Mouse (Mus musculus): Measurements from ENCODE around the gene Mcrip1.

Mcrip1 gene

DNA sequence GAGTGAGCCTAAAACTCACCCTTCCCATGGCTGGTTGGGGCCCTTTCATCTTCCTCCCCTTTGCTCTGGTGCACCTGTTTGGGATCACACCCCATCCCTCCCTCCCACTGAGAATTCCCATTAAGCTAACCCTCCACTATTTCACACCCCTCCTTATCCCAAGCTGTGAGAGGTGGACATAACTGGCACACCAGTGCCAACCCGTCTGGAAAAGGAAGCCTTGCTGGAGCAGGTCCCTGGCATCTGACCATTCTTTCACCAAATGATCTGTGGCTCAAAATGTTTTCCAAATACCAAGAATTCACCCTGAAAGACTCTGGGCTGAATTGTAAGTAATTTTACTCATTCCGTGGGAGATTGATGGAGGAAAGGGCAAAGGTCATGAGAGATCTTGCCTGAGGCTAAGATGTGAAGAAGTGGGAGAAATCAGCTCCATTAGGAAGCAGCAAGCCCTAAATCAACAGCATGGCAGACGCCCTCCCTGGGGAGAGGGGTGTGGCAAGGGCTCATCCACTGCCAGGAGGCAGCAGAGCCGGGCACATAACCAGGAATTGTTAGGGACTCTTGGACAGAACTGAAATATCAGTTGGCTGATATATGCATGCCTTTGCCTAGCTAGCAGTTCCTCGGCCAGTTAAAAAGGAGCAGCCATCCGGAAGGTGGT lies 36.6 kb downstream of the Mcrip1 start:
- DNase-seq (ENCODE audit: low read depth) = no peak

DNA sequence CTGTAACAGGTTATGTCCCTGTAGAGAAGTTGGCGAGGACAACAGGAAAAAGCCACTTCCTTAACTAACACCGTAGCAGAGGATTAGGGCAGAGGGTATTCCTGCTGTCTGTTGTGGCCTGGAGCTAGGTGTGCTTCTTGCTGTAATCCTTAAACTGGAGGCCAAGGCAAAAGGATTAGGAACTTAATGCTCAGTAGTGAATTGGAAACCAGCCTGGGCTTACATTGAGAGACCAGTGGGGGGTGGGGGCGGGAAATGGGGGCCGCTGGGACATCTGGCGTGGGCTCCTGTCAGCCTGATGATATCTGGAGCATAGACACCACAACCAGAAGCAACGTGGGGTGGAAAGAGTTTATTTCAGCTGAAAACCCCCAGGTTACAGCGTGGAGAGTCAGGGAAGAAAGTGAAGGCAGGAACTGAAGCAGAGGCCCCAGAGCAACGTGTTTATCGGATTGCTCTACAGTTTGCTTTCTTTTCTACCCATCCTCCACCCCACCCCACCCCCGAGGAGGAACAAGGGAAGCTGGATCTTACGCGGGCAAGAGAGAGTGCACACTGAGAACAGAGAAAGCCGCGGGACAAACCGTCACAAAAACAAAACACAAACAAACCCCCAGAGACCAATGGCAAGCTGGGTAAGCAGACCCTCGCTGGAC lies 39.0 kb downstream of the Mcrip1 start:
- no peak for DNase-seq (ENCODE audit: low read depth)

DNA sequence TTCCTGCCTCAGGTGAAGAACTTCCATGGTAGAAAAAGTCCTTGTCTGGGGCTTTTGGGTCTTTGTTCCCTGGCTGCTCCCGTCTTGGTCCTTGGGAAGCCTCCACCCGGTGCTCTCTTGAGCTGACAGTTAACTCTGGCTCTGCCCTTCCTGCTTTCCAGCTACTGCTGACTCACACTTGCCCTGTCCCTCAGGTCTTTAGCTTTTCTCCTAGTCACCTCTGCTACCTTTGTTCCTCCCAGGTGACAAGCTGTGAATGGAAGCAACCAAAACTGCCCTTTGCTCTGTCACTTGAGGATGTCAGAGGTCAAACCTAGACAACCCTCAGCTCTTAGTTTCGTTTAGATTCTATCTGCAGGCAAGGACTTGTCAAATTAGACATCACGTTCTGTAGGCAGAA lies 39.6 kb downstream of the Mcrip1 start:
- no peak for DNase-seq (ENCODE audit: low read depth)

GRCm38 (mm10) chr11:120508290-120508870 lies 41.1 kb downstream of the Mcrip1 start:
- no peak for DNase-seq (ENCODE audit: low read depth)

- no peak for DNase-seq (ENCODE audit: low read depth)
Observed at GRCm38 (mm10) chr11:120507611-120508289, 41.8 kb downstream of the Mcrip1 start.

GRCm38 (mm10) chr11:120506899-120507298 lies 42.6 kb downstream of the Mcrip1 start:
- no peak for DNase-seq (ENCODE audit: low read depth)

DNA sequence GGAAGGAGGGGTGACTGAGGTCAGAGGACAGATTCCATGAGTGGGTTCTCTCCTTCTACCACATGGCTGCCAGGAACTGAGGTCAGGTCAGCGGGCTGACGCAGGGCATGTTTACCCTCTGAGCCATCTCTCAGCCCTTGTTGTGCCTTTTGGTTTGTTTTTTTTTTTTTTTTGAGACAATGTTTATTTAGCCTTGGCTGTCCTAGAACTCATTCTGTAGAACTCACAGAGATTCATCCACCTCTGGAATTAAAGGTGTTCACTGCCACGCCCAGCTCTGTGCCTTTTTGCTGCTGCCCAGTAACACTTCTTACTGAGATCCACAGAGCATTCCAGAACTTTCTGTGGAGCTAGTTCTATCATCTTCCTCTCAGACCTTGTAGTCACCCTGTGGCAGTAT lies 43.9 kb downstream of the Mcrip1 start:
- no peak for DNase-seq (ENCODE audit: low read depth)

DNA sequence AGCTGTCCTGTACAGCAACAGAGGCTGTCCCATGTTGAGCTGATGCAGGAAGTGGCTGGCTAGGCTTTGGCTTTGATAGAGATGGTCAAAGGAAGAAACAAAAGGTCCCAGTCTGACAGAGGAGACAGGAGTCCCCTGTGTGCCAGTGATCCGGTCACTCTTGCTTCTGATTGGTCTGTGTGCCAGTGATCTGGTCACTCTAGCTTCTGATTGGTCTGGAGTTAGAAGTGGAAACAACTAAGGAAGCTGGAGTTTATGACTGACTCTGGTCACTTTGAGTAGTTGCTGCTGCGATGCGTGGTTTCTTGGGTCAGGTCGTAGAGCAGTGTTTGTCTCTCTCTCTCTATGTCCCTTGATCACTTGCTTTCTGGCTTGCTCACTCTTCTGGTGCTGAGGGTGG lies 47.8 kb downstream of the Mcrip1 start:
- DNase-seq (ENCODE audit: low read depth) = no peak

GRCm38 (mm10) chr11:120501018-120501417 lies 48.5 kb downstream of the Mcrip1 start:
- DNase-seq (ENCODE audit: low read depth) = no peak

DNA sequence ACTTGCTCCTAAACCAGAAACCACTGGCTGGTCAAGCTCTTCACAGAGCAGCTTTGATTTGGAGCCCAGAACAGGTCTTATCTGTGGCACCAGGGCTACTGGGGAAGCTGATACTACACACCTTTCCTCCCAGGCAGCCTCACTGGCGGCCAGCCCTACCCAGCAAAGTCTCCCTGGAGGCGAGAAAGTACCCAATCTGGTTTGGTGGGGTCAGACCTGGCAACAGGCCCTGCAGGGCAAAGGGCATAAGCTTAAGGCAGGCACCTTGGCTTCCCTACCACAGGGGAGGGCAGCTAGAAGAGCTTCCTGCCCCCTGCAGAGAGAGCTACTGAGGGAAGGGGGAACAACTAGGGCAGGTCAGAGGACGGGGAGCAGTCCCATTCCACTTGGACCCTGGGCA lies 49.2 kb downstream of the Mcrip1 start:
- DNase-seq (ENCODE audit: low read depth) = no peak

DNA sequence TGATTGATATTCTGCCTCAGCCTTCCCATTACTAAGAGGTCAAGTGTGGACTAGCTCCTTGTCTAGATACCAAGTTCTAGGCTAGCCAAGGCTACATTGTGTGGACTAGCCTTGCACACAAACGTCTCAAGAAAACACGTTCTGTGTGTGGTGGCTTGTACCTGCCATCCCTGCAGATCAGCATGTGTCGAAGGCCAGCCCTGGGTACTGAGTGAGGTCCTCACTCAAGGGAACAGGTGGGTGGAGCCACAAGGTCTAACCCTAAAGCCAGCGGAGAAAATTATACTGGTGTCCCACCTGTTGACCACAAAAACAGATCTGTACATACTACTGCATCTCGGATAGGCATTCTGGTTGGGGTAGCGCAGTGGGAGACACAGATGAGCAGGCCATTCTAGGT lies 49.6 kb downstream of the Mcrip1 start:
- DNase-seq (ENCODE audit: low read depth) = no peak

GRCm38 (mm10) chr11:120498891-120499290 lies 50.6 kb downstream of the Mcrip1 start:
- no peak for DNase-seq (ENCODE audit: low read depth)

DNA sequence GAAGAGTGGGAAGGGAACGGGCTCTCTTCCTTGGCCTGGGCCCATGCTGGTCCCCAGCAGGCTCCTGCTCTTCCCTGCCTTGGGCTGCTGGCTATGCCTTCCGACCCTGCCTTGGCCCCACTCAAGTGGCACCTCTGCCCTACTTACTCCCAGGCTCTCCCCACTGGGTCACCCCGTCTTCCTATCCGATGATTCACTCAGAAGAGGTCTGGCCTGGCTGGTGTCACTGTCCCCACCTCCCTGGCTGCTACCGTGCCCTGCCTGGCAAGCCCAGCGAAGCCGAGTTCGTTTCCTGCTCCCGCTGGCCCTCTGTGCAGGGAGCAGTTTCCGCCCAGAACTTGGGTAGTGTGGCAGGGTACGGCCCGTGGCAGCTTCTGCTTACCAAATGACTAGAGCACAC lies 51.3 kb downstream of the Mcrip1 start:
- no peak for DNase-seq (ENCODE audit: low read depth)

- DNase-seq (ENCODE audit: low read depth) = no peak
Observed at GRCm38 (mm10) chr11:120497436-120497835, 52.1 kb downstream of the Mcrip1 start.

DNA sequence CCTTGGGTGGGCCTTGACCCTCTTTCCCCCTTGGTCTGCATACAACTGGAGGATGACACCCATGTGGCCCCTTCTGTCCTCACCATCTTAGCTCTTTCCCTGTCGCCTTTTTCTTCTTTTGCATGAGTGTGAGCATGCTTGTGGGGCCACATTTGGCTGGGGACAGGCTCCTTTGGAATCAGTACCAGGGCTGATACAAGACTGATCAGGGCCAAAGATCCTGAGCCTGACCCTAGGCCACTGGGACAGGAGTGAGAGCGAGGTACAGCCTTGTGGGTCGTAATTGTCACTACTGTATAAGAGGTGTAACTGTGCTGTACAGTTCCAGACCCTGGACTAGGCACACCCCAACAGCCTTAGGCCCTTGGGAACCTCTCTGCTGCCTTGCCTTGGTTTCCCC lies 55.6 kb downstream of the Mcrip1 start:
- DNase-seq (ENCODE audit: low read depth) = no peak

DNA sequence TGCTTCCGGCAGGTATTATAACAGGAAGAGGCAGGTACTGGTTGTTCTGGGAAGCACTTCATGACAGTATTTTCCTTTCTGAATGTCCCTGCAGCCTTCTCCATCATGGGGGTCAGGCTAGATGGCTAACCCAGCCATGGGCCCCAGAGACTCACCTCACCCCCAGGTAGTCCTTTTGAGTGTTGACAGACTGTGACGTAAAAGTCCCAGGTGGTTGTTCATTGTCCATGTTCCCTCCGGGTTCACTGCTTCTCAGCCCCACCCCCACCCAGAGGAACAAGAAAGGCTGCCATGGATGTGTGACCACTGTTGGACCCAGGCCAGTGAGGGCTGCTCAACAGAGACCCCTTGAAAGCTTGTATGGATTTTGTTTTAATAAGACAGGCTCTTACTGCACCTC lies 56.2 kb downstream of the Mcrip1 start:
- DNase-seq (ENCODE audit: low read depth) = no peak

All from c-Kit-positive CD71-negative TER-119-negative erythroid progenitor cells, embryonic 14.5 days (primary cell).